Mouse (Mus musculus): ENCODE data around the gene Lrrc10b.

DNA sequence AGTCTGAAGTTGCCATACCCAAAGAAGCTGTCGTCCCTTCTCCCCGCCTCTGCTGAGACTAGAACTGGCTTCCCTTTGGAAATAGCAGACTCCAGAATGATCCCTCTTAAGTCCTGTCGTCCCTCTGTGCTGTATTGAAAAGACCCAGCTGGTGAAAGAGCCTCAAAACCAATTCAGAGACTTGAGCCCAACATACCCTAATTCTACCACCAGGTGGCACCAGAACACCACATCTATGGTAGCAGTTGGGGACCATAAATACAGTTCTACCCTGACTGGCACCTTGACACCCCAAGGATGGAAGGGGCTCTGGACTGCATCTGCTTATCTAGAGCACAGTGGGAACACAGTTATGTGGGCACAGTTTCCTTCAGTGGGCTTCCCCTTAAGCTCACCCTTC lies 7.6 kb downstream of the Lrrc10b start:
- TF ChIP-seq CTCF (conservative IDR thresholded peaks at IDR 0.05; ENCODE audit: low read length) (peak; percentile 85), POU5F1 (IDR thresholded peaks at IDR 0.05; ENCODE audit: borderline replicate concordance, low read length) (no peak)
